Mouse (Mus musculus): ENCODE measurements around the gene Mrpl58. TPM values are rescaled to one million over a fixed set of nuclear protein-coding genes. Genes with fewer than 3 reads are reported as not detected.

The Mrpl58 gene
- polyA plus RNA-seq (2015; fragmentation: Nextera tagmentation; extraction: Ambion mirVana), result 173 and 181 TPM in 2 replicates

DNA sequence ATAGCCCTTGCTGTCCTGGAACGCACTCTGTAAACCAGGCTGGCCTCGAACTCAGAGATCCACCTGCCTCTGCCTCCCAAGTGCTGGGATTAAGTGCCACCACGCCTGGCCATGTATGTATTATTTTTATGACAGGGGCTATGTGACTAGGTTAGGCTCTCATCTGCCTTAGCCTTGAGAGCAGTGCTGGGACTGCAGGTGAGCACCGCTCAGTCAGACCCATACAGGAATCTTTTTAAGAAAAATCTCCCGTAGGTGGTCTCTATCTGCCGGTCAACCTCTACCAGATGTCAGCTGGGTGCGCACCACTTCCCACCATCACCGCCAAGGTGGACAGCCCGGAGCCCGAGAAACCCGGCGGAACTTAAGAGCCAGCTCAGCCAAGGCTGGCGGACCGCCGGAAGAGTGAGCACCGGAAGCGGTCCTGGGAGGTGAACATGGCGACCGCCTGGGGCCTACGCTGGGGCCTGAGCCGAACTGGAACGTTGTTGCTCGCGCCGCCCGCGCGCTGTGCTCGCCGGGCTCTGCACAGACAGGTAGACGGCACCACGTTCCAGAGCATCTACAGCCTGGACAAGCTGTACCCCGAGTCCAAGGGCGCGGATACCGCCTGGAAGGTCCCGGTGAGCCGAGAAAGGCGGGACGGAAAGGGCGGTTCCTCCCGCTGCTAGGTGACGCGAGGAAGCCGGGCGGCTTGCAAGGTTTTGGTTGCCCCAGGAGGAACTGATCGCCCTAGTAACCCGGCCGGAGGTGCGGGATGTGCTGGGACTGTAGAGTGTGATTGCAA is at the start of gene Mrpl58:
Gene Mrpl58 (plus strand): TSS at position 415 of the 787 bp plus-strand sequence.
- Histone ChIP-seq H3K4me3 (peak within 1 kb of the TSS; percentile 77), H3K9me3 (no peaks in the 10 kb centered on the region), H3K4me2 (peak within 1 kb of the TSS; percentile 67), H3K36me3 (peaks cover 30% of the 10 kb centered on the region), H3K27ac (peak within 1 kb of the TSS; percentile 93), H3K27me3 (no peaks in the 10 kb centered on the region), H3K9ac (peak within 1 kb of the TSS; percentile 96), H3K4me1 (peaks cover 16% of the 10 kb centered on the region)
- 3% methylated on average over 50 of the region's 50 CpGs for WGBS
- peak; percentile 87 for ATAC-seq (ENCODE audit: insufficient number of reproducible peaks, insufficient read depth, low FRiP score, low TSS enrichment, low read depth)

DNA sequence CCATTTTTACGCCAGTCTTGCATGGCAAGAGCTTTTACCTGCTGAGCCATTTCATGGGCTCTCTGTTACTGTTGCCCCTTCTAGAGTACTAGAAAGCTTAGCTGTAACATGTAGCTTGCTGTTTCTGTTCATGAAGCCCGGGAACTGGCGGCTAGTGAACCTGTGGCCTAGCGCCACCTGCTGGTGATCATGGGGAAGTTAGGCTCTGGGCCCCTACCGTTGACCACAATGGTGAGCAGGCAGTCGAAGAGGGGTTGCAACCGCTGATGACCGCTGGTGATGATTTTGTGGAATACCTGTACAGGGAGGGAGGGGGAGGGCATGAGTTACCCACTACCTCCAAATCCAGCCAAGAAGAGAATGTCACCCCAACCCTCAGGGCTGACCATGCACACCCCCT is 49.4 kb upstream of the Mrpl58 start:
- H3K36me3 ChIP-seq, result no peaks in the 10 kb centered on the region
- no peaks in the 10 kb centered on the region for H3K9me3 ChIP-seq
- 8% methylated on average over 8 of the region's 8 CpGs for WGBS
- no peak overlapping the region for H3K4me2 ChIP-seq
- no peak for ATAC-seq (ENCODE audit: insufficient number of reproducible peaks, insufficient read depth, low FRiP score, low TSS enrichment, low read depth)
- peaks cover 43% of the 10 kb centered on the region for H3K27me3 ChIP-seq
- no peak overlapping the region for H3K9ac ChIP-seq
- H3K4me3 ChIP-seq, result no peak overlapping the region
- peaks cover 7% of the 10 kb centered on the region for H3K4me1 ChIP-seq
- no peak overlapping the region for H3K27ac ChIP-seq

DNA sequence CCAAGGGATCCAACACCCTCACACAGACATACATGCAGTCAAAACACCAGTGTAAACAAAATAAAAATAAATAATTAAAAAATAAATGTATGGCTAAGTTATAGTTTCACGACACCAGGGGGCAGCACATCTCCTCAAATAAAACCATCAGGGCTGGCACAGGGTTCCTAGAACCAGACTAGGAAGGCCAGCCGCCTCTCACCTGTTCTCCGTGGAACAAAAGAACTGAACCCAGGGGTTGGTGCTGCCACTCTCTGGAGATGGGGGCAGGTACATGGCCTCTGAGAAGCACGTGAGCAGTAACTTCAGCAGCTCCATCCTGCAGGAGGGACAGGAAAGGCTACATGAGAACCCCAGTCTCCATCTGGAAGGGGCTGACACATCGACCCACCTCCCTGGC is 45.1 kb upstream of the Mrpl58 start:
- Histone ChIP-seq H3K9me3 (no peaks in the 10 kb centered on the region), H3K27ac (no peak overlapping the region), H3K27me3 (peaks cover 32% of the 10 kb centered on the region), H3K36me3 (no peaks in the 10 kb centered on the region), H3K9ac (peak overlapping the region; percentile 41; the same call in 1 of the 2 replicates), H3K4me2 (no peak overlapping the region; the same call in 1 of the 2 replicates), H3K4me1 (peaks cover 12% of the 10 kb centered on the region), H3K4me3 (no peak overlapping the region)
- WGBS, result 9% methylated on average over 5 of the region's 5 CpGs
- no peak for ATAC-seq (ENCODE audit: insufficient number of reproducible peaks, insufficient read depth, low FRiP score, low TSS enrichment, low read depth)

DNA sequence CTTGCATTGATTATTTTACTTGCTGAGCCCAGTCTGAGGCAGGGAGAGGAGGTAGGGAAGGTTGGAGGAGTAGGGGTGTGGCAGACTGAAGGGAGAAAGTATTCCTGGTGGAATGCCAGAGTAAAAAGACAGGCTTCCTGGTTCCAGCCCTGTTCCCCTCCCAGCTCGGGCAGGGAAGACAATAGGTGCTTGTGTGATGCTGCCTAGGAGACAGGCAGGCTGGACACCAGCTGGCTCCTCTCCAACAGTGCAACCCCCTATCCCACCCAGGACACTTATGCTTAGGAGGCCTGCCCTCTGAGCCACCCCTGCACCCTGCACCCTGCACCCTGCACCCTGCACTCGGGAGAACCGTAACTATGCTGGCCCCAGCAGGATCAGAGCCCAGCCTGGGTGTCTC is 44.3 kb upstream of the Mrpl58 start:
- Histone ChIP-seq H3K9ac (peak overlapping the region; percentile 16; the same call in 1 of the 2 replicates), H3K4me1 (peaks cover 12% of the 10 kb centered on the region)
- no peak for ATAC-seq (ENCODE audit: insufficient number of reproducible peaks, insufficient read depth, low FRiP score, low TSS enrichment, low read depth)

DNA sequence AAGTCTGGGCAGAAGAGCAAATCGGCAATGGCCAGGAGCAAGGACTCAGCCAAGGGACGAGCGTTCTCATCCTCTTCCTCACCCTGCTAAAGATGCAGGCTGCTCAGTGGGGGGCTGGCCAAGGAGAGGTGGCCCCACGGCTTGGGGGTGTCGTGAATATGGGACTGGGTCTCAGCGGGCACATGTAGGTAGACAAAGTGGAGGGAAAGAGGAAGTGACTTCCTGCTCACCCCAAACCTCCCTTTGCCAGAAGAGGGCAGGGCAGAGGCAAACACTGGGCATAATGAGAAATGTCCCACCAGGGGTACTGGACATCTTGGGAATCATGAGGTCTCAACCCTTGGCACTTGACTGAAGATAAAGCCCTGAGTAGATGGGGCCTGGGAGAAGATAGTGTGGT is 43.8 kb upstream of the Mrpl58 start:
- Histone ChIP-seq H3K4me3 (no peak overlapping the region), H3K27ac (no peak overlapping the region; the same call in 1 of the 2 replicates), H3K4me2 (no peak overlapping the region), H3K4me1 (peaks cover 12% of the 10 kb centered on the region), H3K27me3 (peaks cover 38% of the 10 kb centered on the region), H3K9me3 (no peaks in the 10 kb centered on the region), H3K36me3 (no peaks in the 10 kb centered on the region), H3K9ac (peak overlapping the region; percentile 16; the same call in 1 of the 2 replicates)
- no peak for ATAC-seq (ENCODE audit: insufficient number of reproducible peaks, insufficient read depth, low FRiP score, low TSS enrichment, low read depth)
- WGBS, result 73% methylated on average over 6 of the region's 6 CpGs

More for the DNA sequence above, 44.3 kb upstream of the Mrpl58 start:
- Histone ChIP-seq H3K4me3 (no peak overlapping the region), H3K4me2 (no peak overlapping the region), H3K9me3 (no peaks in the 10 kb centered on the region), H3K27ac (no peak overlapping the region; the same call in 1 of the 2 replicates), H3K36me3 (no peaks in the 10 kb centered on the region), H3K27me3 (peaks cover 37% of the 10 kb centered on the region)
- 34% methylated on average over 3 of the region's 3 CpGs for WGBS

DNA sequence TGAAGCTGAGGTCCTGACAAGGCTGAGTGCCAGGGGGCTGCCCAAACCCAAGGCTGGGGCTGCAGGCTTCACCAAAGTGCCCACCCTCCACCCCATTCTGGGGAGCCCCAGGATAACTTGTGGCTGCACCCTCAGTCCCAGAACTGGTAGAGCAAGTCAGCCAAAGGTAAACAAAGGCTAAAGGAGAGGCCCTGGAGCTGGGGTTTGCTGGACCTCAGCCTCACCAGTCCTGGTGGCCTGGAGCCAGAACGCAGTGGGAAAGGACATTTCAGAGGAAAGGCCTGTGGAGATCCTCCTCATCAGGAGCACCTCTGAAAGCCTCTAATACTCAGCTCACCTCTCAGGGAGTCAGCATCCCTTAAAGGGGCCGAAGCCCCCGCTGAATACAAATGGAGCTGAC is 39.4 kb upstream of the Mrpl58 start:
- Histone ChIP-seq H3K4me1 (peaks cover 17% of the 10 kb centered on the region), H3K27me3 (peaks cover 51% of the 10 kb centered on the region), H3K36me3 (no peaks in the 10 kb centered on the region), H3K9ac (no peak overlapping the region), H3K4me2 (no peak overlapping the region), H3K9me3 (no peaks in the 10 kb centered on the region), H3K4me3 (no peak overlapping the region), H3K27ac (no peak overlapping the region)
- no peak for ATAC-seq (ENCODE audit: insufficient number of reproducible peaks, insufficient read depth, low FRiP score, low TSS enrichment, low read depth)
- WGBS, result 75% methylated on average over 3 of the region's 3 CpGs

DNA sequence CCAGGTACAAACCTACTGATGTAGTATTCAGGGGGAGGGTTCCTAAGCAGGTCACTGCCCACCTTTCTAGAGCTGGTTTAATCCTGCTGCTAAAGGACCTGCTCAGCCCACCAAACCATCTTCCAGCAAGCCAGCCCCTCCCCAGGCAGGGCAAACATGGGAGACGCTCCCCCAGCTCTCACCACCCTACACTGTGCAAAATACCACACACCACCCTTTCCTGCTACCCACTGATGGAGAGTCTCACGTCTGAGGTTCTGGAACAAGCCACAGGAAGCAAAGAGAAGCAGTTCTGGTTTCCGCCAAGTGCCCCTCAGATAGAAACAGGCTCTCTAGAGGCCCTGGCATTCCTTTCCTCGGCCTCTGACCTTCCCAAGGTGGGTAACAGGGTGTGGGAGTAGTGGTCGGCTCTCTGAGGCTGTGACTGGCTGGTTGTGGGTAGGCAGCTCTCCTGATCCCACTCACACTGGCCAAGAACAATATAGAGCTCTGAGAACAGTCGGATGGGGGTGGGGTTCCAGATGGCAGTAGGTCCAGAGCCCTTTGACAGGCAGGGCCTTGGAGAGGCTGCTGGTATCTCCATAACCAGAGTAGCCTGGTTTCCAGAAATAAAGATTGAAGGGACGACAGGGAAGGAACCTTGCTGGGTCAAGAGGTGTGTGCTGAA is 37.4 kb upstream of the Mrpl58 start:
- WGBS, result 41% methylated on average over 7 of the region's 7 CpGs
- Histone ChIP-seq H3K4me2 (0 out of 2 replicates have a peak overlapping the region, but pooled peaks have one; percentile 7), H3K4me3 (peak overlapping the region; percentile 46; the same call in 1 of the 2 replicates), H3K27ac (no peak overlapping the region), H3K36me3 (no peaks in the 10 kb centered on the region), H3K9me3 (no peaks in the 10 kb centered on the region), H3K27me3 (peaks cover 71% of the 10 kb centered on the region), H3K9ac (no peak overlapping the region), H3K4me1 (peaks cover 12% of the 10 kb centered on the region)
- ATAC-seq (ENCODE audit: insufficient number of reproducible peaks, insufficient read depth, low FRiP score, low TSS enrichment, low read depth), result no peak

DNA sequence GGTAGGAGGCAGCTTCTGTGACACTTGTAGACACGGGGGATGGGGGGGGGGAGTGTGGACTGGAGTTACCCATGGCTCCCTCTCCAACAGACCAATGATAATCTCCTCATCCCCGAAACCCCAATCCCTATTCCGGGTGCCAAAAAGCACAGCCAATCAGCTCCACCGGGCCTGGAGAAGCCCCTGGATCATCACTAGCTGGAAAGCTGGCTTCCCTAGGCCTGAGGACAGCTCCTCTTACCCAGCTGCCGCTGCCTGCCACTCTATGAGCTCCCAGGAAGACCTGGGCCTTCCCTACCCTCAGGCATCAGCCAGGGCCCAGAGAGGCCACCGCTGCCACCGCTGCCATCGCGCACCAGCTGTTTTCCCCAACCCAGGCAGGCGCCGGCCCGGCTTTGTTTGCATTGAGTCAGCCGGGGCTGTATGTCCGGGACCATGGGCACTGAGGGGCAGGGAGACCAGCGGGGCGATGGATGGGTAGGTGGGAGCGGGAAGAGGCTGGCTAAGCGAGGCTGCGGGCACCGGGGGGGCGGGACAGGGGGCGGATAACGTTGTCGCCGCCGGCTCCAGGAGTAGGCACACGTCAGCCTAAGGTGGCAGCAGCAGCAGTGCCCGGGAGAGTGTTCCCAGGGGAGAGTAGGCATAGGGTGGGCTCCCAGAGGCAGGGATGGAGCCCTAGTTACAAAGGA is 36.7 kb upstream of the Mrpl58 start:
- ATAC-seq (ENCODE audit: insufficient number of reproducible peaks, insufficient read depth, low FRiP score, low TSS enrichment, low read depth), result 0 out of 2 replicates have a peak, but pooled peaks have one; percentile 23

DNA sequence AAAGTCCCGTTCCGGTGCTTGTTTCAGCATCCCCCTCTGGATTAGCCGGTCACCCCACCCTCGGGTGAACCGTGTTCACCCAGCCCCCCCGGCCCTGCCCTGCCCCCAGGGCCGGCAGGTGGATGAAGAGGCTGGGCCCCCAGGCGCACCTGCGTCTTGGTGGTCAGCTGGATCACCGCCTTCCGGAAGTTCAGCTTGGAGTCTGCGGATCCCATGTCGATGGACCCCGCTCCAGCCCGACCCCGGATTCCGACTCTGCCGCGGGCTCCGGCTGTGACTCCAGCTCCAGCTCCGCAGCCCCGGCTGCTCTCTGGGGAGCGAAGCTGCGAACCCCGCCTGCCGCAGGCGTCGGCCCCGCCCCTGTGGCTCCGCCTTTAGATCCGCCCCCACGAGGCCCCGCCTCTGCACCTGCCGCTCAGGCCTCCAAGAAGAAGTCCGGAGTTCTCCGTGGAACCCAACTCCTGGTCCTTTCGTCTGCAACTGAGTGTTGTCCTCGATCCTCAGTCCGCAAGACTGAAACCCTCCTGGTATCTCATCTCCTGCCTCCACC is 36.1 kb upstream of the Mrpl58 start, which contains the start of gene Hid1:
Gene Hid1 (minus strand): TSS at position 362 of the 550 bp plus-strand sequence.
- peak within 1 kb of the TSS; percentile 83 for H3K4me2 ChIP-seq
- no peak within 1 kb of the TSS for H3K27ac ChIP-seq
- ATAC-seq (ENCODE audit: insufficient number of reproducible peaks, insufficient read depth, low FRiP score, low TSS enrichment, low read depth), result no peak
- no peaks in the 10 kb centered on the region for H3K9me3 ChIP-seq
- H3K9ac ChIP-seq, result peak within 1 kb of the TSS; percentile 61
- H3K27me3 ChIP-seq, result peaks cover 84% of the 10 kb centered on the region
- peaks cover 12% of the 10 kb centered on the region for H3K4me1 ChIP-seq
- H3K4me3 ChIP-seq, result peak within 1 kb of the TSS; percentile 46
- no peaks in the 10 kb centered on the region for H3K36me3 ChIP-seq
- under 1% methylated on average over 39 of the region's 39 CpGs for WGBS

More for the DNA sequence above, 36.7 kb upstream of the Mrpl58 start:
- no peak overlapping the region for H3K27ac ChIP-seq
- H3K9ac ChIP-seq, result peak overlapping the region; percentile 61
- whole genome bisulfite sequencing, result 2% methylated on average over 28 of the region's 28 CpGs
- H3K36me3 ChIP-seq, result no peaks in the 10 kb centered on the region
- peak overlapping the region; percentile 83 for H3K4me2 ChIP-seq
- peaks cover 12% of the 10 kb centered on the region for H3K4me1 ChIP-seq
- peak overlapping the region; percentile 46 for H3K4me3 ChIP-seq
- H3K9me3 ChIP-seq, result no peaks in the 10 kb centered on the region
- H3K27me3 ChIP-seq, result peaks cover 78% of the 10 kb centered on the region

DNA sequence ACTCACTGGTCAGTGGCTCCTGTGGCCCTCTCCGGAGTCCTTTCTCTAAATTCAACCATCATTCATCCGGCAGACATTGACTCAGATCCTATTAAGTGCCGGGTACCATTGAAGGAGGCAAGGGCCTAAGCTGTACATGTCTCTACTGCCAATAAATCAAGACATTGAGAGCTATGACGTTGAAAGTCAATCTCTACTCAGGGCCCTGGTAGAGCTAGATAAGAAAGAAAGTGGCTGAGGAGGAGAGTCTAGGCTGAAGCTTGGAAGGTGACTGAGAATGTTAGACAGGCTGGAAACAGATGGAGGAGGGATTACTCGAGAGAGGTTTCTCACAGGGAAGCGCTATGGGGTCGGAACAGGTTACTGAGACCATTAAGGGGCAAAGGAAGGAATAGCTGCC is 33.2 kb upstream of the Mrpl58 start:
- Histone ChIP-seq H3K36me3 (no peaks in the 10 kb centered on the region), H3K9ac (no peak overlapping the region), H3K27me3 (peaks cover 97% of the 10 kb centered on the region), H3K4me3 (no peak overlapping the region), H3K4me2 (no peak overlapping the region), H3K4me1 (peaks cover 23% of the 10 kb centered on the region), H3K9me3 (no peaks in the 10 kb centered on the region), H3K27ac (no peak overlapping the region)
- 61% methylated on average over 7 of the region's 7 CpGs for WGBS
- no peak for ATAC-seq (ENCODE audit: insufficient number of reproducible peaks, insufficient read depth, low FRiP score, low TSS enrichment, low read depth)

DNA sequence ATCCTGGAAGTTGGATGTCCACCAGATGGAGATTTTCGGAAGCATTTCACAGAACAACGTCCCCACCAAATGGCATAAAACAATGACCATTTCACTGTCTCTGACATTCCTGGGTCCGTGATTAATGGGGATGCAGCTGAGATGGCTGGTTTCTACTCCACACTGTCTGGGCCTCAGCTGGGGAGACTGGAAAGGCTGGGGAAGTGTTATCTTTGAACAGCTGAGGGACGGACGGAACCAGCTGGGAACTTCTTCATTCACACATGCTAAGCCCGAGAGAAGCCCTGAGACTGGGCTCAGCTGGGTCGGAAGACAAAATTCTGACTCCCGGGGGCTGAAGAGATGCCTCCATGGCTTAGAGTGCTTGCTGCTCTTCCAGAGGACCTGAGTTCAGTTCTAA is 32.2 kb upstream of the Mrpl58 start:
- H3K27me3 ChIP-seq, result peaks cover 96% of the 10 kb centered on the region
- H3K4me2 ChIP-seq, result no peak overlapping the region
- no peaks in the 10 kb centered on the region for H3K36me3 ChIP-seq
- no peak for ATAC-seq (ENCODE audit: insufficient number of reproducible peaks, insufficient read depth, low FRiP score, low TSS enrichment, low read depth)
- H3K27ac ChIP-seq, result no peak overlapping the region
- peaks cover 23% of the 10 kb centered on the region for H3K4me1 ChIP-seq
- no peak overlapping the region for H3K9ac ChIP-seq
- WGBS, result 66% methylated on average over 8 of the region's 8 CpGs
- H3K4me3 ChIP-seq, result no peak overlapping the region
- no peaks in the 10 kb centered on the region for H3K9me3 ChIP-seq
